8 mouse cellular contexts compared by ENCODE assay signal in the genomic region with DNA sequence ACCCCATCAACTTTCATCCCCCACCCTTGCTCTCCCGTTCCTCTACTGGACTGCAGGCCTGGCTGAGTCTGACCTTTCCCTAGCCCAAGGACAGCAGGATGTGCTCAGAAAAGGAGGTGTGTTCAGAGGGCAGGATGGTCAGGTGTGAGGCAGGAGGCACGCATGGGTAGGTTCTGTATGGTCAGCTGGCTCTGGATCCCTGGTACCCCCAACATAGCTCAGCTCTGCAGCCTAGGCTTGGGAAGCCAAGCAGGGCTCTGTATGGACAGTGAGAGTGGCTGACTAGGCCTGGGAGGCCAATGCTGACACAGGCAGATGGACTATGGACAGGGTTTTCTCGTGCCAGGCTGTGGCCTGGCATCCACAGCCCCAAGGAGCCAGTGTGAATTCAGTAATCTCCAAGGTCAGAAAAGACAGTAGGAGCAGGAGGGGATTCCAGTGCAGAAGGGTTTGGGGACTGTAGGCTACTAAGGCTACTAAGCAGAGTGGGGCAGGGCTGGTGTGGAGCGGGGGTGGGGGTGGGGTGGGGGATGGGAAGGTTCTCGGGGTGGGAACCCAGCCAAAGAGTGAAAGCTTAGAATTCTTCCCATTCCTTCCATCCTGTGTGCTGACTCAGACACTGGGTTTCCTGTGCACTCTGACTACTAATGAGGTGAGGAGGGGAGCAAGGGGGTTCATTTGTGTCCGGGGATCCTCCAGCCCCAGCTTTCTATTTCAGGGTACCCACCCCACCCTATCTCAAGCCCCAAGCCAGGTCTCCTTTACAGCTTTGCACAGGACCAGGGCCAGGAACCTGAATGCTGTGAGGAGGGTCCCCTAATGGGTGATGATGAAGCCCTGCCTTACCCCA. TPM values are rescaled to one million over a fixed set of nuclear protein-coding genes. Genes with fewer than 3 reads are reported as not detected.
DNase-seq lines count a peak whose midpoint lies in the region; ATAC-seq and TF ChIP-seq lines count a peak whose summit lies in the region.

No protein-coding gene starts in this region.

- no peak overlapping the region for H3K4me3 ChIP-seq in lung, postnatal 0 days (ENCODE audit: low read depth, low read length)
- no peak overlapping the region for H3K4me3 ChIP-seq in hindbrain, embryonic 15.5 days
- no peak overlapping the region for H3K4me3 ChIP-seq in stomach, embryonic 15.5 days (replicated peaks)

- peaks cover 35% of the 10 kb centered on the region for H3K4me1 ChIP-seq in lung, postnatal 0 days (ENCODE audit: insufficient read depth, low read depth, low read length)
- H3K4me1 ChIP-seq in hindbrain, embryonic 15.5 days (replicated peaks) = peaks cover 14% of the 10 kb centered on the region
- peaks cover 44% of the 10 kb centered on the region for H3K4me1 ChIP-seq in stomach, embryonic 15.5 days

- no peak for TF ChIP-seq CTCF in lung, postnatal 0 days (IDR thresholded peaks at IDR 0.05)

- H3K9ac ChIP-seq in lung, postnatal 0 days (replicated peaks; ENCODE audit: low read depth) = no peak overlapping the region
- no peak overlapping the region for H3K9ac ChIP-seq in hindbrain, embryonic 15.5 days
- no peak overlapping the region for H3K9ac ChIP-seq in stomach, embryonic 15.5 days

- ATAC-seq in cerebellum, adult (ENCODE audit: insufficient number of reproducible peaks, low FRiP score, low TSS enrichment) = peak; percentile 28; the same call in 1 of the 2 replicates
- no peak for ATAC-seq in lung, postnatal 0 days
- no peak for ATAC-seq in hindbrain, embryonic 15.5 days (ENCODE audit: low FRiP score, low read depth)
- no peak for ATAC-seq in stomach, embryonic 15.5 days (ENCODE audit: insufficient read depth, low FRiP score, low read depth)

- H3K4me2 ChIP-seq in lung, postnatal 0 days (replicated peaks; ENCODE audit: low read depth, low read length) = no peak overlapping the region
- no peak overlapping the region for H3K4me2 ChIP-seq in hindbrain, embryonic 15.5 days
- H3K4me2 ChIP-seq in stomach, embryonic 15.5 days = no peak overlapping the region

- DNase-seq in cerebellum, adult 9-10 months = no peak
- peak; percentile 66 for DNase-seq in lung, postnatal 0 days (ENCODE audit: low spot score)
- no peak for DNase-seq in lung, postnatal 36 days
- no peak for DNase-seq in natural killer cell, adult 2 months (ENCODE audit: low spot score in 2 of 2)
- no peak for DNase-seq in left cerebral cortex, postnatal 4 days

- 27% methylated on average over 6 of the region's 6 CpGs for WGBS in lung, postnatal 0 days
- WGBS in hindbrain, embryonic 15.5 days = 47% methylated on average over 6 of the region's 6 CpGs
- WGBS in stomach, embryonic 15.5 days = 41% methylated on average over 6 of the region's 6 CpGs

- no peaks in the 10 kb centered on the region for H3K27me3 ChIP-seq in lung, postnatal 0 days (replicated peaks; ENCODE audit: insufficient read depth, low read length)
- H3K27me3 ChIP-seq in hindbrain, embryonic 15.5 days = no peaks in the 10 kb centered on the region
- H3K27me3 ChIP-seq in stomach, embryonic 15.5 days (replicated peaks) = no peaks in the 10 kb centered on the region

- H3K9me3 ChIP-seq in lung, postnatal 0 days (ENCODE audit: low read length) = no peaks in the 10 kb centered on the region
- no peaks in the 10 kb centered on the region for H3K9me3 ChIP-seq in hindbrain, embryonic 15.5 days
- H3K9me3 ChIP-seq in stomach, embryonic 15.5 days = no peaks in the 10 kb centered on the region

- no peaks in the 10 kb centered on the region for H3K36me3 ChIP-seq in lung, postnatal 0 days (ENCODE audit: insufficient read depth, low read length)
- H3K36me3 ChIP-seq in hindbrain, embryonic 15.5 days = no peaks in the 10 kb centered on the region
- no peaks in the 10 kb centered on the region for H3K36me3 ChIP-seq in stomach, embryonic 15.5 days

- intact Hi-C loops in left cerebral cortex, postnatal 4 days (cut with DNase I) = no loop called here

- no peak for TF ChIP-seq EP300 in lung, postnatal 0 days (IDR thresholded peaks at IDR 0.05)

- H3K27ac ChIP-seq in lung, postnatal 0 days (ENCODE audit: low read length) = peak overlapping the region; percentile 82
- H3K27ac ChIP-seq in hindbrain, embryonic 15.5 days (replicated peaks) = 0 out of 2 replicates have a peak overlapping the region, but pooled peaks have one; percentile 18
- peak overlapping the region; percentile 59; the same call in 1 of the 2 replicates for H3K27ac ChIP-seq in stomach, embryonic 15.5 days

RNA-seq across cellular contexts. Expression of a gene that starts 7.6 kb away (rescaled TPM):
- polyA plus RNA-seq in lung, postnatal 0 days (2015; fragmentation: Nextera tagmentation; extraction: Ambion mirVana) = 66.0 and 69.6 TPM in 2 replicates
- 69.2 and 69.3 TPM in 2 replicates for polyA plus RNA-seq in hindbrain, embryonic 15.5 days (2015; fragmentation: Nextera tagmentation; extraction: Ambion mirVana)
- polyA plus RNA-seq in stomach, embryonic 15.5 days (2015; fragmentation: Nextera tagmentation; extraction: Ambion mirVana) = 68.7 and 74.8 TPM in 2 replicates
- 10 to 100 TPM; 44.6 to 49.3 TPM for total RNA-seq in left cerebral cortex, postnatal 4 days (2021)

RNA-seq across cellular contexts. Expression of a gene that starts 34.9 kb away (rescaled TPM):
- 62.6 and 76.5 TPM in 2 replicates for polyA plus RNA-seq in lung, postnatal 0 days (2015; fragmentation: Nextera tagmentation; extraction: Ambion mirVana)
- 63.2 and 66.0 TPM in 2 replicates for polyA plus RNA-seq in hindbrain, embryonic 15.5 days (2015; fragmentation: Nextera tagmentation; extraction: Ambion mirVana)
- 124 and 125 TPM in 2 replicates for polyA plus RNA-seq in stomach, embryonic 15.5 days (2015; fragmentation: Nextera tagmentation; extraction: Ambion mirVana)
- total RNA-seq in left cerebral cortex, postnatal 4 days (2021) = 10 to 100 TPM; 26.2 to 35.6 TPM

RNA-seq across cellular contexts. Expression of a gene that starts 35.2 kb away (rescaled TPM):
- polyA plus RNA-seq in lung, postnatal 0 days (2015; fragmentation: Nextera tagmentation; extraction: Ambion mirVana) = 7.2 and 7.9 TPM in 2 replicates
- polyA plus RNA-seq in hindbrain, embryonic 15.5 days (2015; fragmentation: Nextera tagmentation; extraction: Ambion mirVana) = 8.1 and 9.2 TPM in 2 replicates
- polyA plus RNA-seq in stomach, embryonic 15.5 days (2015; fragmentation: Nextera tagmentation; extraction: Ambion mirVana) = 11.6 and 13.4 TPM in 2 replicates
- total RNA-seq in left cerebral cortex, postnatal 4 days (2021) = 10 to 100 TPM; 10.1 to 11.5 TPM

Comparison
In these comparisons a context has a peak if more than half of its experiments do, and no peak if none do; other contexts are left out.
1. H3K27ac ChIP-seq: peak in every context shown above with its lines; median percentile 82 in lung, postnatal 0 days; 59 in stomach, embryonic 15.5 days; 18 in hindbrain, embryonic 15.5 days.